Mouse (Mus musculus) stomach, embryonic 14.5 days (tissue): ENCODE measurements around the gene Nup107. TPM values are rescaled to one million over a fixed set of nuclear protein-coding genes. Genes with fewer than 3 reads are reported as not detected.

ENCODE experiments used
- ATAC-seq: fragments of 200-750 bp; cut with Nextera tagmentation; 2 replicates; pipeline ENCODE4 v1.8.0; 2017; ENCODE audit warnings: low read depth, moderate TSS enrichment; ENCODE audit not compliant: insufficient number of reproducible peaks, insufficient read depth, low FRiP score
- H3K27ac ChIP-seq: fragments of 300-500 bp; sonication (generic); 2 replicates; pipeline ENCODE4 v1.5.1; 2014; ENCODE audit warnings: mild to moderate bottlenecking, low read length, moderate library complexity, mixed read lengths
- H3K27me3 ChIP-seq: fragments of 300-500 bp; sonication (generic); 2 replicates; pipeline ENCODE4 v1.6.1; 2014; ENCODE audit warnings: low read length, control low read depth, mixed read lengths; ENCODE audit not compliant: control insufficient read depth, insufficient read depth
- H3K36me3 ChIP-seq: fragments of 300-500 bp; sonication (generic); 2 replicates; pipeline ENCODE4 v1.6.1; 2014; ENCODE audit warnings: mild to moderate bottlenecking, control low read depth, low read length, moderate library complexity, mixed read lengths; ENCODE audit not compliant: control insufficient read depth, insufficient read depth
- H3K4me1 ChIP-seq: fragments of 300-500 bp; sonication (generic); 2 replicates; pipeline ENCODE4 v1.6.1; 2014; ENCODE audit warnings: low read length, control low read depth, mixed read lengths; ENCODE audit not compliant: control insufficient read depth, insufficient read depth
- H3K4me2 ChIP-seq: fragments of 300-500 bp; sonication (generic); replicated peaks from 2 replicates; pipeline ENCODE4 v1.6.1; 2014; ENCODE audit warnings: low read depth, low read length, control low read depth
- H3K4me3 ChIP-seq: fragments of 300-500 bp; sonication (generic); 2 replicates; pipeline ENCODE4 v1.5.1; 2014; ENCODE audit warnings: low read depth, low read length, control low read depth
- H3K9ac ChIP-seq: fragments of 300-500 bp; sonication (generic); replicated peaks from 2 replicates; pipeline ENCODE4 v1.6.1; 2014; ENCODE audit warnings: low read depth, mild to moderate bottlenecking, control low read depth, low read length, moderate library complexity, mixed read lengths
- H3K9me3 ChIP-seq: fragments of 300-500 bp; sonication (generic); 2 replicates; pipeline ENCODE4 v1.6.1; 2016; ENCODE audit warnings: low read depth, low read length, control low read depth; ENCODE audit not compliant: control insufficient read depth
- WGBS: fragments of 180-500 bp; shearing (Covaris S2); extraction: QIAGEN DNeasy Blood & Tissue Kit; methylation state at CpG from one replicate; pipeline ENCODE4 v1.1.7; 2014; 5-methylcytosine and 5-hydroxymethylcytosine counted together
- polyA plus RNA-seq: library from polyadenylated mRNA; unstranded; fragments of >200 nt; fragmentation: Nextera tagmentation; extraction: Ambion mirVana; gene quantifications from 2 replicates; pipeline ENCODE4 v1.2.1, GENCODE M21; 2014

Nup107 gene
- polyA plus RNA-seq, 1 experiment from 2014 or later: 61.7 TPM

- 86% methylated on average over 2 of the region's 2 CpGs for WGBS
- Histone ChIP-seq H3K9me3 (no peaks in the 10 kb centered on the region), H3K27ac (no peak overlapping the region), H3K27me3 (no peaks in the 10 kb centered on the region), H3K4me1 (peaks cover 2% of the 10 kb centered on the region; the same call in 1 of the 2 replicates), H3K9ac (no peak overlapping the region), H3K4me3 (no peak overlapping the region), H3K36me3 (peaks cover 10% of the 10 kb centered on the region; the same call in 1 of the 2 replicates), H3K4me2 (no peak overlapping the region)
- ATAC-seq: no peak
These were observed 49.3 kb downstream of the Nup107 start for GRCm38 (mm10) chr10:117743182-117743581.

GRCm38 (mm10) chr10:117742618-117743017 lies 49.9 kb downstream of the Nup107 start:
- Histone ChIP-seq H3K9ac (no peak overlapping the region), H3K27me3 (no peaks in the 10 kb centered on the region), H3K27ac (no peak overlapping the region), H3K36me3 (peaks cover 10% of the 10 kb centered on the region; the same call in 1 of the 2 replicates), H3K4me1 (peaks cover 2% of the 10 kb centered on the region; the same call in 1 of the 2 replicates), H3K4me3 (no peak overlapping the region), H3K4me2 (no peak overlapping the region), H3K9me3 (no peaks in the 10 kb centered on the region)
- ATAC-seq: no peak
- WGBS: 89% methylated on average over 4 of the region's 4 CpGs

DNA sequence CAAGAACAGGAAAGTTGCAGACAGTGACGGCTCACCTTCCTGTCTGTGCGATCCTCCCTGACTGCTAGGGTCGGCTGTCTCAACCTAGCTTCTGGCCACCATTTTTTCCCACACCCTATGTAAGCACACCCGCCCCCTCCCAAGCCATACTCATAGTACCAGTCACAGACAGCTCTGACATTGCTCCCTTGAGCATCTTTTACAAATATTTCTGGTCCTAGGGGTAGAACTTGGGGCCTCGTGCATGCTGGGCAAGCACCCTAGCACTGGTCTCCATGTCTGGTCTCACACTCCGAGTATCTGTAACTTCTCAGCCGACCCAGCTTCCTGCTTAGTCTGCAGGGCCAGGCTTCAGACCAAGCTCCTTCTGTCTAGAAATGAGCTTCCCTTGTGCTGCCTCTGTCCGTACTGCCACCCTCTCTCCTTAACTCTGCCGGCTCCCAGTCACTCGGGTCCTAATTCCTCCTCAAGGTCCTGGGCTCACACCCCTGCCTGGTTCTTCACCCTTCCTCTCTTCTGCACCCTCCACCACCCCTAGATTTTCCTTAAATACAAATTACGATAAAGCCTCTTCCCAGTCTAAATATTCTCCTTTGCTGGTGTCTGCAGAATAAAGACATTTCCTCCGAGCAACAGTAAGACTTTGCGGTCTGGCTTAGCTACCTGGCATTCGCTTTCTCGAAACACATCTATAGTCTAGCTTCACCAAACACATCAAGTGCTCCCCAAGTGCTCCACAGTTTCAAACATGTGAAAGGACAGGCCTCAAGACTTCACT lies 50.6 kb downstream of the Nup107 start:
- H3K9me3 ChIP-seq: no peaks in the 10 kb centered on the region
- no peak overlapping the region for H3K4me3 ChIP-seq
- H3K4me2 ChIP-seq: no peak overlapping the region
- peaks cover 2% of the 10 kb centered on the region; the same call in 1 of the 2 replicates for H3K4me1 ChIP-seq
- H3K9ac ChIP-seq: no peak overlapping the region
- no peak overlapping the region for H3K27ac ChIP-seq
- no peak for ATAC-seq
- 85% methylated on average over 15 of the region's 15 CpGs for WGBS
- H3K36me3 ChIP-seq: peaks cover 10% of the 10 kb centered on the region; the same call in 1 of the 2 replicates
- no peaks in the 10 kb centered on the region for H3K27me3 ChIP-seq

GRCm38 (mm10) chr10:117740921-117741320 lies 51.6 kb downstream of the Nup107 start:
- H3K36me3 ChIP-seq: peaks cover 10% of the 10 kb centered on the region; the same call in 1 of the 2 replicates
- H3K9me3 ChIP-seq: no peaks in the 10 kb centered on the region
- H3K4me3 ChIP-seq: no peak overlapping the region
- WGBS: 85% methylated on average over 9 of the region's 9 CpGs
- no peaks in the 10 kb centered on the region for H3K27me3 ChIP-seq
- no peak overlapping the region for H3K9ac ChIP-seq
- no peak for ATAC-seq
- no peak overlapping the region for H3K27ac ChIP-seq
- no peak overlapping the region for H3K4me2 ChIP-seq
- peaks cover 2% of the 10 kb centered on the region; the same call in 1 of the 2 replicates for H3K4me1 ChIP-seq

DNA sequence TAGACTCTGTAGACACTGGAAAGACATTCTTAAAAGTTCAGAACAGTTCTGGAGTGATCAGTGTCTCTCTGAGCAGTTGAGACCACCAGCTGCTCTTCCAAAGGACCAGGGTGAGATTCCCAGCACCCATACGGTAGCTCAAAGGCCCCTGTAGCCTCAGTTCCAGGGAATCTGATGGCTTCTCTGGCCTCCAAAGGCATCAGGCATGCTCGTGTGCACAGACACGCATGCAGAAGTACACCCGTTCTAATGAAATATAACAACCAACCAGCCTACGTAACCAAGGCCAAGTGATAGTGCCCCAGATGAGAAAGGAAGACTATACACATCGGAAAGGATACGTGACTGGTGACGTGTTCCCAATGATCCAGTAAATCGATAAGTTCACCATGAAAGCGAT lies 52.3 kb downstream of the Nup107 start:
- 97% methylated on average over 10 of the region's 10 CpGs for WGBS
- ATAC-seq: no peak
- H3K27me3 ChIP-seq: no peaks in the 10 kb centered on the region

DNA sequence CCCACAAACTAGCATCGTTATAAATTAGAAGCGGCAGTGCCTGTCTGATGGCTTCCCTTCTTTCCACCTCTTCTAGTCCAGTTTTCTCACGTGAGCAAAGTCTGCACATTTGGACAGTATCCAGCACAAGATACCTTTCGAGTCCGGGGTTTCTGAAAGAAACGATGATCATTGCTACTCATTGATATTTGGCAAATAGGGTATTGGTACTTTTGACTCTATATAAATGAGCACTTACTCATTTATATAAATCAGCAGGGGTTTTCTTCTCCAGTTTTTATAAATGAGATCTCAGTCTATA lies 52.9 kb downstream of the Nup107 start:
- 0 out of 2 replicates have a peak, but pooled peaks cover 2% of the 10 kb centered on the region for H3K4me1 ChIP-seq
- H3K27ac ChIP-seq: no peak overlapping the region
- no peak for ATAC-seq
- no peak overlapping the region for H3K4me2 ChIP-seq
- H3K27me3 ChIP-seq: no peaks in the 10 kb centered on the region
- no peaks in the 10 kb centered on the region for H3K9me3 ChIP-seq
- no peak overlapping the region for H3K9ac ChIP-seq
- 96% methylated on average over 6 of the region's 6 CpGs for WGBS
- no peak overlapping the region for H3K4me3 ChIP-seq
- peaks cover 10% of the 10 kb centered on the region; the same call in 1 of the 2 replicates for H3K36me3 ChIP-seq

More for the DNA sequence above, 52.3 kb downstream of the Nup107 start:
- Histone ChIP-seq H3K36me3 (peaks cover 10% of the 10 kb centered on the region; the same call in 1 of the 2 replicates), H3K27ac (no peak overlapping the region), H3K4me2 (no peak overlapping the region), H3K9ac (no peak overlapping the region), H3K4me3 (no peak overlapping the region), H3K4me1 (peaks cover 2% of the 10 kb centered on the region; the same call in 1 of the 2 replicates), H3K9me3 (no peaks in the 10 kb centered on the region)

- H3K36me3 ChIP-seq: peaks cover 10% of the 10 kb centered on the region; the same call in 1 of the 2 replicates
- no peaks in the 10 kb centered on the region for H3K9me3 ChIP-seq
- no peaks in the 10 kb centered on the region for H3K27me3 ChIP-seq
- H3K4me3 ChIP-seq: no peak overlapping the region
- H3K9ac ChIP-seq: no peak overlapping the region
- 95% methylated on average over 15 of the region's 15 CpGs for WGBS
- H3K4me2 ChIP-seq: no peak overlapping the region
- no peak for ATAC-seq
- no peak overlapping the region for H3K27ac ChIP-seq
- H3K4me1 ChIP-seq: no peaks in the 10 kb centered on the region
These were observed 53.4 kb downstream of the Nup107 start for GRCm38 (mm10) chr10:117738928-117739647.

DNA sequence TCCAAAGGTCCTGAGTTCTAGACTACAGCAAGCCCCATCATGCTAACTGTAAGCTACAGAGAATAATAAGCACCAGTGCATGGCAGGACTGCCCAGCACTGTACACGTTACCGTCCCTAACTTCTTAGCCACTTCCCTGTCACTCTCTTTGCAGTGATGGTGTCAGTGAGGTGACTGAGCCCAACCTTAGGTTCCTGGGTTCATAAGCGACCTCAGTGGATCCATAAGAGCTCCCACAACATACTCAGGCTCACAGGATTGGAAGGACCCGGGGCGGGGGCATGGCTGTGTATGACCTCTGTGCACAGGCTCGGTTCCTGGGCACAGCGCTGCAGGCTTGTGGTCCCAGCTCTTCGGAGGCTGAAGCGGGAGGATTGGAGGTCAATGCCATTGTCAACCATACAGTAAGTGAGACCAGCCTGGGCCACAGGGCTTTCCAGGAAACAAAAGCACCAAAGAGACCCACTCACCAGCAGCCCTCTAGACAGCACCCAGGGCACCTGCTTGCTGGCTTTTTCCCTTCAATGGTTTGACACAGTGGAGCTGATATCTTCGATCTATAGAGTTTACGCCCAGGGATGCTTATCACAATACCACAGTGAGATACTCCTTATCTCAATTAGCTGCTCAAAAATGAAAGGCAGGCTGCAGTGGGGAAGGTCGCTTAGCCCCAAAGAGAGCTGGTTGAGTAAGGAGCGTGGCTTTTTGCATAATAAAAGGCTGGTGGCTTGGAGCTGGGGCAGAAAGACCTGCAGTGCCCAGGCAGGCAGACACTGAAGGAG lies 54.2 kb downstream of the Nup107 start:
- H3K36me3 ChIP-seq: peaks cover 10% of the 10 kb centered on the region; the same call in 1 of the 2 replicates
- no peak overlapping the region for H3K27ac ChIP-seq
- H3K4me1 ChIP-seq: no peaks in the 10 kb centered on the region
- WGBS: 86% methylated on average over 13 of the region's 13 CpGs
- H3K9ac ChIP-seq: no peak overlapping the region
- H3K4me3 ChIP-seq: no peak overlapping the region
- H3K9me3 ChIP-seq: no peaks in the 10 kb centered on the region
- H3K27me3 ChIP-seq: no peaks in the 10 kb centered on the region
- no peak overlapping the region for H3K4me2 ChIP-seq
- no peak for ATAC-seq
